Mouse (Mus musculus) hindbrain, embryonic 15.5 days (tissue): ENCODE measurements around the gene Omt2a. TPM values are rescaled to one million over a fixed set of nuclear protein-coding genes. Genes with fewer than 3 reads are reported as not detected.
"Not testable (repeated sequence)": the region's sequence is repeated elsewhere in the genome, so short reads cannot be mapped to it uniquely, and the experiment has no call there.

Experiments used
- ATAC-seq: fragments of 200-750 bp; cut with Nextera tagmentation; 2 replicates; pipeline ENCODE4 v1.8.0; 2017; ENCODE audit warnings: low read depth, moderate number of reproducible peaks, moderate TSS enrichment; ENCODE audit not compliant: low FRiP score
- H3K27ac ChIP-seq: fragments of 300-500 bp; sonication (generic); replicated peaks from 2 replicates; pipeline ENCODE4 v1.5.1; 2015; ENCODE audit warnings: mild to moderate bottlenecking, inconsistent platforms
- H3K27me3 ChIP-seq: fragments of 300-500 bp; sonication (generic); 2 replicates; pipeline ENCODE4 v1.6.1; 2015; ENCODE audit warnings: control low read depth, inconsistent platforms
- H3K36me3 ChIP-seq: fragments of 300-500 bp; sonication (generic); 2 replicates; pipeline ENCODE4 v1.6.1; 2015; ENCODE audit warnings: control low read depth, inconsistent platforms
- H3K4me1 ChIP-seq: fragments of 300-500 bp; sonication (generic); replicated peaks from 2 replicates; pipeline ENCODE4 v1.6.1; 2015; ENCODE audit warnings: control low read depth, inconsistent platforms
- H3K4me2 ChIP-seq: fragments of 300-500 bp; sonication (generic); 2 replicates; pipeline ENCODE4 v1.6.1; 2015; ENCODE audit warnings: moderate library complexity, mild to moderate bottlenecking, inconsistent platforms
- H3K4me3 ChIP-seq: fragments of 300-500 bp; sonication (generic); 2 replicates; pipeline ENCODE4 v1.5.1; 2015; ENCODE audit warnings: mild to moderate bottlenecking, inconsistent platforms
- H3K9ac ChIP-seq: fragments of 300-500 bp; sonication (generic); 2 replicates; pipeline ENCODE4 v1.6.1; 2015; ENCODE audit warnings: inconsistent platforms
- H3K9me3 ChIP-seq: fragments of 300-500 bp; sonication (generic); 2 replicates; pipeline ENCODE4 v1.6.1; 2016; ENCODE audit warnings: control low read depth, inconsistent platforms
- WGBS: fragments of 180-500 bp; shearing (Covaris S2); methylation state at CpG from one replicate; pipeline ENCODE4 v1.1.7; 2015; 5-methylcytosine and 5-hydroxymethylcytosine counted together
- polyA plus RNA-seq: library from polyadenylated mRNA; unstranded; fragments of >200 nt; fragmentation: Nextera tagmentation; extraction: Ambion mirVana; gene quantifications from 2 replicates; pipeline ENCODE4 v1.2.1, GENCODE M21; 2015

The Omt2a gene
- polyA plus RNA-seq, 1 experiment from 2014 or later, result not detected

DNA sequence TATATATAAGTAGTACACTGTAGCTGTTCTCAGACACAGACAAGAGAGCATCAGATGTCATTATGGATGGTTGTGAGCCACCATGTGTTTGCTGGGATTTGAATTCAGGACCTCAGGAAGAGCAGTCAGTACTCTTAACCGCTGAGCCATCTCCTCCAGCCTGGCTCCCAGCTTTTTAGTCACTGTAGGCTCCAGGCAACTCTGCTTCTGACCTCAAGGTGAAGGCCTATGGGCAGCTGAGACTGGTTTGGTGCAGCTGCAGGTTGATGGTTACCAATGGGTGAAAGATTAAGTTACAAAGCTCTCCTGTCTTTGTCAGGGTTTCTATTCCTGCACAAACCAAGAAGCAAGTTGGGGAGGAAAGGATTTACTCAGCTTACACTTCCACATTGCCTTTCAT is 20.9 kb downstream of the Omt2a start:
- H3K9ac ChIP-seq, ATAC-seq: not testable (repeated sequence)
- 92% methylated on average over 1 of the region's 1 CpGs for WGBS

DNA sequence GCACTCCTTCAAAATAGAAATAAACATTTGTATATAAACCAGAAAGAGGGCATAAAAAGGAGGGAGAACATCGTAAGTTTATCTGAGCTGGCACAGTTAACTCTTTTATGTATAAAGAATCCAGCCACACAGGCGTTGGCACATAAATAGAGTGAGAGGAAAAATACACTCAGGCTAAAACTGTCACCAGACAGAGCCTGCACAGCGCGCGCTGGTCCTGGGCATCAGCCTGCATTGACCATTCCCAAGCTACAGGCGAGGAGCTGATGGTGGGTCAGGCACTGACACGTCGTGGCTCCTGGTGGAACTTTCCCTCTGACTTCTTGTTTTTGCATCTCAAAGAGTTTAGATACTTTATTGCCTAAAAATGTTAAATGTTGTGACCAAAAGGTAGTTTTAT is 22.1 kb downstream of the Omt2a start:
- ATAC-seq, H3K27ac ChIP-seq, H3K9ac ChIP-seq, H3K4me3 ChIP-seq, H3K27me3 ChIP-seq, H3K36me3 ChIP-seq, H3K4me1 ChIP-seq, H3K4me2 ChIP-seq, H3K9me3 ChIP-seq: not testable (repeated sequence)
- 92% methylated on average over 8 of the region's 8 CpGs for WGBS

More for the DNA sequence above, 20.9 kb downstream of the Omt2a start:
- not testable (repeated sequence) for H3K4me3 ChIP-seq, H3K36me3 ChIP-seq, H3K27me3 ChIP-seq, H3K4me2 ChIP-seq, H3K27ac ChIP-seq, H3K9me3 ChIP-seq, H3K4me1 ChIP-seq

DNA sequence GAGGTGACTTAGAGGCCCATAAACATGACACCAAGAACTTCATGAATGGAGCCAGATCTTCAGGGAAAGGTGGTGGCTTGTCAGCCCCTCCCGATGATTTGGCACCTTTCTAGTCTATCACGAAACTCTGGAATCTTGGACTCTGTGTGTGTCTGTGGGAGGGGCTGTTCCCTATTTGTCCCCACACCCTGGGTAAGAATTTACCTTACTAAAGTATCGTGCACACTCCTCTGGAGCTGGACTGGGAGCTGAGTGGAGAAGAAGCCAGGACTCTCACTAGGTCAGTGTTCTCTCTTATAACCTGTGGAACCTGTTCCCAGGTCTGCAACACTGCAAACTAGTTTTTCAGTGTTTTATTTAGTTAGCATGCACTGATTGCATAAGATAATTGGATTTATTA is 24.9 kb downstream of the Omt2a start, which contains the start of gene Gm10639:
Gm10639 (plus strand) TSS at position 201 of the 400 bp plus-strand sequence.
- not testable (repeated sequence) for H3K36me3 ChIP-seq, H3K27ac ChIP-seq, H3K4me3 ChIP-seq, H3K9ac ChIP-seq, ATAC-seq, H3K27me3 ChIP-seq, H3K4me2 ChIP-seq, H3K4me1 ChIP-seq, H3K9me3 ChIP-seq
- WGBS, result 93% methylated on average over 3 of the region's 3 CpGs

DNA sequence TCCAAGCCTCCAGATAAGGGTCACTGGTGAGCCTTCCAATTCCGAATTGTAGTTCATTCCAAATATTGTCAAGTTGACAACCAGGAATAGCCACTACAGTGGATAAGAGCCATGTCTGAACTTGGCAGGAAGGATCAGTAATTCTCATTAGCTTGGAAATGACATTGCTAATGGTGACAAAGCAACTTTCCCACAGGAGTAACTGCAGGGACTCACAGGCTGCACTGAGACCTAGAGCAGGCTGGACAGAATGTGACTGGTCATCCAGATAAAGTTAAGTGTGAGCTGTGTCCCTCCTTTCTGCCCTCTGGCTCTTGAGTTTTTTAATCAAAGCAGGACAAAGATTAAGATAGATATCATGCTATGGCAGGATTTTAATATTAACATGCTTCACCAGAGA is 25.5 kb downstream of the Omt2a start:
- H3K9ac ChIP-seq, H3K4me2 ChIP-seq, H3K27ac ChIP-seq, H3K4me1 ChIP-seq, H3K27me3 ChIP-seq, H3K36me3 ChIP-seq, H3K9me3 ChIP-seq, H3K4me3 ChIP-seq, ATAC-seq: not testable (repeated sequence)
- 83% methylated on average over 1 of the region's 1 CpGs for WGBS

DNA sequence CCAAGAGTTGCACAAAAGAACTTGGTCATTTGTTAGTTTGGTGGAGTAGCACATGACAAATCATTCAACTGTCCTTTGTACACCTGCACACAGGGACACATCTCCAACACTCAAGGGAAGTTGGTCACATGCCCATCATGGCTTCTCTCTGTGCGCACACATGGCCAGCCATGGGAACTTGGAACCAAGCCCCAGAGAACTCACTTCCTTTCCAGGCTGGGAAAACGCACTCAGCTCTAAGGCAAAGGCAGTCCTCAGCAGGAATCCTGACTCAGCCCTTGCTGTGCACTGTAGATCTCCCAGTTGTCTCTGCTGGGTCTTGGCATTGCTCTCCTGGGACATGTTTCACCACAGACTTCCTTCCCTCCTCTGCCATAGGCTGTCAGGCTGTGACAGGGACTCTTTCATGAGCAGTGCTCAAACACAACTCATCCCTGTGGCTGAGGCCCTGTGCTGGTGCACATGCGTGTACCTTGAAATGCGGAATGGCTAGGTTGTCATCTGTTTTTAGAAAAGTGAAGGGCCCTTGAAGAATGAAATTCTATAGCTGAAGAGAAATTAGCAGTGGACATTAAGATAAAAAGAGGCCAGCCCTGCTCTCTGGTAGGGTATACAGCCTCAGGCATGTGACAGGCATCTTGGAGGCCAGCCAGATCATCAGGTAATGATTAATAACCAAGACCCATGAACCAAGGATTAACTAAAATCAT is 32.4 kb downstream of the Omt2a start:
- not testable (repeated sequence) for ATAC-seq, H3K9ac ChIP-seq, H3K9me3 ChIP-seq, H3K27me3 ChIP-seq, H3K4me1 ChIP-seq, H3K36me3 ChIP-seq, H3K4me3 ChIP-seq, H3K4me2 ChIP-seq, H3K27ac ChIP-seq
- 83% methylated on average over 4 of the region's 4 CpGs for WGBS

DNA sequence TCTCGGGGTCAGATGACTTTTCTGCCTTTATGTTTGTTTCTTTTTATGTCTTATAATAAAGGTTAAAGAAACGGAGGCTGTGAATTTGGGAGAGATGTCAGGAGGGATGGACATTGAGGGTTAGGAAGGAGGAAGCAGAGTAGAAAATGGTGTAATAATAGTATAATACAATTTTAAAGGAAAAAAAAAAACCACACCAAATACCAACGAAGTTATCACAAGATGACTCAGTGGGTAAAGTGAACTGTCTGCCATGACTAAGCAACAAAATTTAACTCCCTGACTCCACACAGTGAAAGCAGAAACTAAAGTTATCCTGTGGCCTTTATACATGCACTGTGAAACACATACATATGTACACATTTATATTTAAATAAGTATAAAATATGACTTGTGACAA is 43.7 kb downstream of the Omt2a start:
- not testable (repeated sequence) for H3K9me3 ChIP-seq, ATAC-seq, H3K4me3 ChIP-seq

More for the DNA sequence above, 43.7 kb downstream of the Omt2a start:
- H3K27ac ChIP-seq, H3K4me2 ChIP-seq, H3K36me3 ChIP-seq, H3K4me1 ChIP-seq, H3K27me3 ChIP-seq, H3K9ac ChIP-seq: not testable (repeated sequence)
- 88% methylated on average over 3 of the region's 3 CpGs for WGBS

Other genes starting within 250 kb of the Omt2a start
- gene Fbxo9, start 205.7 kb downstream of the Omt2a start, polyA plus RNA-seq, result 74.3 and 83.5 TPM in 2 replicates
- 36.2 and 36.9 TPM in 2 replicates for gene Ick, start 205.6 kb downstream of the Omt2a start, polyA plus RNA-seq
- 28.5 and 30.1 TPM in 2 replicates for gene Gsta4, start 132.0 kb downstream of the Omt2a start, polyA plus RNA-seq
- not detected in 2 replicates for gene Gsta1, start 84.1 kb downstream of the Omt2a start, polyA plus RNA-seq
- gene Gm3776, start 57.7 kb downstream of the Omt2a start, polyA plus RNA-seq, result not detected in 2 replicates
- not detected in 2 replicates for gene Gm10639, start 24.9 kb downstream of the Omt2a start, polyA plus RNA-seq
- not detected in 2 replicates for gene Omt2b, start 12.8 kb upstream of the Omt2a start, polyA plus RNA-seq
- gene Gsta2, start 41.0 kb upstream of the Omt2a start, polyA plus RNA-seq, result not detected in 2 replicates
- gene Dppa5a, start 53.4 kb upstream of the Omt2a start, polyA plus RNA-seq, result 5.3 and 5.6 TPM in 2 replicates
- 5.1 and 5.6 TPM in 2 replicates for gene Ooep, start 63.9 kb upstream of the Omt2a start, polyA plus RNA-seq
- 0.34 and 0.47 TPM in 2 replicates for gene Ddx43, start 81.0 kb upstream of the Omt2a start, polyA plus RNA-seq
- gene Cgas, start 128.4 kb upstream of the Omt2a start, polyA plus RNA-seq, result 0.58 and 0.80 TPM in 2 replicates
- gene Mto1, start 133.4 kb upstream of the Omt2a start, polyA plus RNA-seq, result 28.6 and 30.5 TPM in 2 replicates
- 1.9 and 2.9 TPM in 2 replicates for gene Gm17324, start 134.0 kb upstream of the Omt2a start, polyA plus RNA-seq
- gene Eef1a1, start 174.4 kb upstream of the Omt2a start, polyA plus RNA-seq, result 2,946 and 3,077 TPM in 2 replicates